Mouse (Mus musculus) gastrocnemius, postnatal 4 days (tissue): ENCODE data around the gene Macrod1. TPM values are rescaled to one million over a fixed set of nuclear protein-coding genes. Genes with fewer than 3 reads are reported as not detected.
A peak's percentile ranks its signal among the peaks of the same experiment; 100 is the strongest.
"Not testable (repeated sequence)": the region's sequence is repeated elsewhere in the genome, so short reads cannot be mapped to it uniquely, and the experiment has no call there.

Experiments
- DNase-seq, 2 experiments: peaks; one replicate each; pipeline ENCODE4 v3.0.0; 2021 to 2022; ENCODE audit warnings: low spot score in 2 of 2, mixed read lengths in 2 of 2
- total RNA-seq, 2 experiments: library from RNA; stranded (reverse); gene quantifications; 2 replicates each; pipeline ENCODE4 v1.2.3; 2021

Gene Macrod1
- total RNA-seq, 2 experiments from 2014 or later = 233 to 237 TPM

- DNase-seq = peak in 1 of 2 experiments; percentile 55
These were observed 1.8 kb upstream of the Macrod1 start for GRCm38 (mm10) chr19:7054772-7055171.

GRCm38 (mm10) chr19:7055173-7055572 lies 1.4 kb upstream of the Macrod1 start:
- no peak for DNase-seq

- no peak for DNase-seq
These were observed 614 bp downstream of the Macrod1 start for GRCm38 (mm10) chr19:7057126-7057721.

GRCm38 (mm10) chr19:7057722-7058207 lies 1.2 kb downstream of the Macrod1 start:
- DNase-seq = peak in 1 of 2 experiments; percentile 86

- DNase-seq = no peak
These were observed 1.9 kb downstream of the Macrod1 start for GRCm38 (mm10) chr19:7058541-7058940.

- DNase-seq = no peak
These were observed 5.5 kb downstream of the Macrod1 start for GRCm38 (mm10) chr19:7062110-7062509.

- DNase-seq = no peak
These were observed 6.3 kb downstream of the Macrod1 start for GRCm38 (mm10) chr19:7062916-7063315.

GRCm38 (mm10) chr19:7064571-7064970 lies 8.0 kb downstream of the Macrod1 start:
- peak; percentile 73 to 86 for DNase-seq

GRCm38 (mm10) chr19:7066034-7066827 lies 9.6 kb downstream of the Macrod1 start:
- peak in 1 of 2 experiments; percentile 74 for DNase-seq

- DNase-seq = no peak
These were observed 10.3 kb downstream of the Macrod1 start for GRCm38 (mm10) chr19:7066828-7067342.

GRCm38 (mm10) chr19:7067344-7068050 lies 10.9 kb downstream of the Macrod1 start:
- DNase-seq = no peak

- DNase-seq = peak; percentile 83 to 87
These were observed 11.5 kb downstream of the Macrod1 start for GRCm38 (mm10) chr19:7068136-7068535.

GRCm38 (mm10) chr19:7068661-7069531 lies 12.3 kb downstream of the Macrod1 start:
- DNase-seq = no peak

GRCm38 (mm10) chr19:7069781-7070763 lies 13.5 kb downstream of the Macrod1 start:
- DNase-seq = peak in 1 of 2 experiments; percentile 62

GRCm38 (mm10) chr19:7070775-7071174 lies 14.2 kb downstream of the Macrod1 start:
- DNase-seq = no peak

GRCm38 (mm10) chr19:7072221-7072620 lies 15.6 kb downstream of the Macrod1 start:
- DNase-seq = no peak

- no peak for DNase-seq
These were observed 17.6 kb downstream of the Macrod1 start for GRCm38 (mm10) chr19:7073997-7074781.

GRCm38 (mm10) chr19:7075336-7075735 lies 18.7 kb downstream of the Macrod1 start:
- DNase-seq = not testable (repeated sequence)
